Mouse (Mus musculus): ENCODE measurements around the gene Bdkrb2. TPM values are rescaled to one million over a fixed set of nuclear protein-coding genes. Genes with fewer than 3 reads are reported as not detected.
A peak's percentile ranks its signal among the peaks of the same experiment; 100 is the strongest.

The Bdkrb2 gene
- polyA plus RNA-seq, 1 experiment from 2014 or later, result 0.17 TPM

- no peaks in the 10 kb centered on the region for H3K27me3 ChIP-seq (ENCODE audit: control insufficient read depth, insufficient read depth, low read length)
- DNase-seq (ENCODE audit: low spot score), result no peak
- H3K27ac ChIP-seq (ENCODE audit: low read depth, low read length), result no peak overlapping the region
- no peaks in the 10 kb centered on the region for H3K36me3 ChIP-seq (ENCODE audit: control insufficient read depth, insufficient read depth, low read length)
- H3K9ac ChIP-seq (ENCODE audit: low read length), result no peak overlapping the region
- H3K4me2 ChIP-seq (ENCODE audit: low read depth), result no peak overlapping the region
- ATAC-seq (ENCODE audit: insufficient read depth, low FRiP score, low TSS enrichment), result no peak
- WGBS, result 73% methylated on average over 9 of the region's 9 CpGs
- no peak overlapping the region for H3K4me3 ChIP-seq (ENCODE audit: low read depth, low read length)
- H3K4me1 ChIP-seq (ENCODE audit: control insufficient read depth, insufficient read depth, low read length), result peaks cover 3% of the 10 kb centered on the region; the same call in 1 of the 2 replicates
- no peaks in the 10 kb centered on the region for H3K9me3 ChIP-seq (ENCODE audit: control insufficient read depth, low read length)
Measured at GRCm38 (mm10) chr12:105529545-105529944, 33.5 kb upstream of the Bdkrb2 start.

DNA sequence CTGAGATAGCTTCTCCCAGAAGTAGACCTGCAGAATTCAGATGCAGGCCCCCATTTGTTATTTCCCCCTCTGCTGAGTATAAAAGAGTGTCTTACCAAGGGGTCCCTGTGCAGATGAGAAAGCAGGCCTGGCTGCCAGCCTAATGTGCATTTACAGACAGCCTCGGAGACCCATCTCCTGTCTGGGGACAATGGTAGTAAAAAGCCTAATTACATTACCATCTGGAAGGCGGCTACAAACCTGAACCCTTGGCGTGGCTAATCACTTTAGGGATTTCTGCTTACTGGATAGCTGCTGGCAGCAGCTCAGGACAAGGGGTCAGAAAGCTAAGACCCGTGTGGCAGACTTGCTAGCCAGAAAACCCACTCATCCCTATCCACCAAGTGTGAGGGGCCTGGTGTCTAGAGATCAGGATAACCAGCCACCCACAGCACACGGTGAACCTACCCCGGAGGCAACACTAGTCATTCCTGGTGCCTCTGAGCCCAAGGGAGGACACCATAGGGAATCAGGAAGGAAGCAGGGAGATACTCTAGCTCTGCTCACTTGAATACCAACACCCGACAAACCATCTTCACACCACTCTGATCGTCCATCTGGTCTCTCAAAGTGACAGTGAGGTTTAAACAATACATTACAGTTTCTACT, 31.2 kb upstream of the Bdkrb2 start:
- Histone ChIP-seq H3K36me3 (ENCODE audit: control insufficient read depth, insufficient read depth, low read length) (no peaks in the 10 kb centered on the region), H3K4me1 (ENCODE audit: control insufficient read depth, insufficient read depth, low read length) (peaks cover 3% of the 10 kb centered on the region; the same call in 1 of the 2 replicates), H3K4me2 (ENCODE audit: low read depth) (no peak overlapping the region), H3K9ac (ENCODE audit: low read length) (0 out of 2 replicates have a peak overlapping the region, but pooled peaks have one; percentile 12), H3K4me3 (ENCODE audit: low read depth, low read length) (no peak overlapping the region), H3K27me3 (ENCODE audit: control insufficient read depth, insufficient read depth, low read length) (no peaks in the 10 kb centered on the region), H3K9me3 (ENCODE audit: control insufficient read depth, low read length) (no peaks in the 10 kb centered on the region), H3K27ac (ENCODE audit: low read depth, low read length) (0 out of 2 replicates have a peak overlapping the region, but pooled peaks have one; percentile 20)
- DNase-seq (ENCODE audit: low spot score) (no peak), ATAC-seq (ENCODE audit: insufficient read depth, low FRiP score, low TSS enrichment) (no peak)
- 25% methylated on average over 8 of the region's 8 CpGs for WGBS

GRCm38 (mm10) chr12:105534842-105535241, 28.2 kb upstream of the Bdkrb2 start:
- DNase-seq (ENCODE audit: low spot score) (no peak), ATAC-seq (ENCODE audit: insufficient read depth, low FRiP score, low TSS enrichment) (no peak)
- H3K4me1 ChIP-seq (ENCODE audit: control insufficient read depth, insufficient read depth, low read length), result peaks cover 3% of the 10 kb centered on the region; the same call in 1 of the 2 replicates
- no peaks in the 10 kb centered on the region for H3K36me3 ChIP-seq (ENCODE audit: control insufficient read depth, insufficient read depth, low read length)
- no peaks in the 10 kb centered on the region for H3K27me3 ChIP-seq (ENCODE audit: control insufficient read depth, insufficient read depth, low read length)
- H3K4me3 ChIP-seq (ENCODE audit: low read depth, low read length), result no peak overlapping the region
- no peak overlapping the region for H3K4me2 ChIP-seq (ENCODE audit: low read depth)
- H3K27ac ChIP-seq (ENCODE audit: low read depth, low read length), result no peak overlapping the region
- no peak overlapping the region for H3K9ac ChIP-seq (ENCODE audit: low read length)
- H3K9me3 ChIP-seq (ENCODE audit: control insufficient read depth, low read length), result 0 out of 2 replicates have a peak, but pooled peaks cover 3% of the 10 kb centered on the region
- WGBS, result 94% methylated on average over 4 of the region's 4 CpGs

- ATAC-seq (ENCODE audit: insufficient read depth, low FRiP score, low TSS enrichment) (no peak), DNase-seq (ENCODE audit: low spot score) (no peak)
- Histone ChIP-seq H3K4me3 (ENCODE audit: low read depth, low read length) (no peak overlapping the region), H3K4me2 (ENCODE audit: low read depth) (no peak overlapping the region), H3K9me3 (ENCODE audit: control insufficient read depth, low read length) (0 out of 2 replicates have a peak, but pooled peaks cover 3% of the 10 kb centered on the region), H3K27me3 (ENCODE audit: control insufficient read depth, insufficient read depth, low read length) (no peaks in the 10 kb centered on the region), H3K36me3 (ENCODE audit: control insufficient read depth, insufficient read depth, low read length) (no peaks in the 10 kb centered on the region), H3K9ac (ENCODE audit: low read length) (no peak overlapping the region), H3K4me1 (ENCODE audit: control insufficient read depth, insufficient read depth, low read length) (peaks cover 3% of the 10 kb centered on the region; the same call in 1 of the 2 replicates), H3K27ac (ENCODE audit: low read depth, low read length) (no peak overlapping the region)
- WGBS, result 73% methylated on average over 13 of the region's 13 CpGs
Measured at GRCm38 (mm10) chr12:105535968-105536760, 26.9 kb upstream of the Bdkrb2 start.

- Histone ChIP-seq H3K27me3 (ENCODE audit: control insufficient read depth, insufficient read depth, low read length) (no peaks in the 10 kb centered on the region), H3K4me3 (ENCODE audit: low read depth, low read length) (no peak overlapping the region), H3K36me3 (ENCODE audit: control insufficient read depth, insufficient read depth, low read length) (no peaks in the 10 kb centered on the region), H3K4me2 (ENCODE audit: low read depth) (no peak overlapping the region), H3K27ac (ENCODE audit: low read depth, low read length) (no peak overlapping the region), H3K4me1 (ENCODE audit: control insufficient read depth, insufficient read depth, low read length) (no peaks in the 10 kb centered on the region), H3K9ac (ENCODE audit: low read length) (no peak overlapping the region), H3K9me3 (ENCODE audit: control insufficient read depth, low read length) (0 out of 2 replicates have a peak, but pooled peaks cover 3% of the 10 kb centered on the region)
- no peak for DNase-seq (ENCODE audit: low spot score)
- no peak for ATAC-seq (ENCODE audit: insufficient read depth, low FRiP score, low TSS enrichment)
- WGBS, result 57% methylated on average over 5 of the region's 5 CpGs
Measured at GRCm38 (mm10) chr12:105537162-105537561, 25.9 kb upstream of the Bdkrb2 start.

DNA sequence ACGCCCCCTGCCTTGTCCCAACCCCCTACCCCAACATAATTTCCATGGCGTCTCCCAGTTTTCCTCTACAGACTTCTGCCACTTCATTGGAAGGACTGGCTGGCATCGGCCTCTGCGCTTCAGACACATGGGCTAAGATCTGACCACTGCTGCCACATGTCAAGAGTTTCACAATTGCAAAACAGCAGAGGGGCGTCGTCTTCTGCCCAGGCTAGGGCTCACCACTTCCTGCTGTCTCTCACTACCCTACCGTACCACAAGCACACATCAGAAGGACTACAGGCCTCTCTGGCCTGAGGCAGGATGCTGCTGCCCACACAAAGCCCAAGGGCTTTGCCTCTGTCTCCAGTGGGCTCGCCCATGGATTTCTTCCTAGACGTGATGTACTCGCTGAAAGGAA, 23.4 kb upstream of the Bdkrb2 start:
- Histone ChIP-seq H3K4me1 (ENCODE audit: control insufficient read depth, insufficient read depth, low read length) (no peaks in the 10 kb centered on the region), H3K36me3 (ENCODE audit: control insufficient read depth, insufficient read depth, low read length) (no peaks in the 10 kb centered on the region), H3K27ac (ENCODE audit: low read depth, low read length) (no peak overlapping the region), H3K4me2 (ENCODE audit: low read depth) (no peak overlapping the region), H3K9me3 (ENCODE audit: control insufficient read depth, low read length) (0 out of 2 replicates have a peak, but pooled peaks cover 3% of the 10 kb centered on the region), H3K9ac (ENCODE audit: low read length) (no peak overlapping the region), H3K27me3 (ENCODE audit: control insufficient read depth, insufficient read depth, low read length) (no peaks in the 10 kb centered on the region), H3K4me3 (ENCODE audit: low read depth, low read length) (no peak overlapping the region)
- 93% methylated on average over 10 of the region's 10 CpGs for WGBS
- ATAC-seq (ENCODE audit: insufficient read depth, low FRiP score, low TSS enrichment), result no peak
- no peak for DNase-seq (ENCODE audit: low spot score)

GRCm38 (mm10) chr12:105541590-105542402, 21.2 kb upstream of the Bdkrb2 start:
- H3K4me1 ChIP-seq (ENCODE audit: control insufficient read depth, insufficient read depth, low read length), result no peaks in the 10 kb centered on the region; the same call in 1 of the 2 replicates
- no peak overlapping the region for H3K4me2 ChIP-seq (ENCODE audit: low read depth)
- WGBS, result 73% methylated on average over 12 of the region's 12 CpGs
- DNase-seq (ENCODE audit: low spot score) (no peak), ATAC-seq (ENCODE audit: insufficient read depth, low FRiP score, low TSS enrichment) (no peak)
- H3K9me3 ChIP-seq (ENCODE audit: control insufficient read depth, low read length), result 0 out of 2 replicates have a peak, but pooled peaks cover 3% of the 10 kb centered on the region
- no peak overlapping the region for H3K9ac ChIP-seq (ENCODE audit: low read length)
- H3K27me3 ChIP-seq (ENCODE audit: control insufficient read depth, insufficient read depth, low read length), result no peaks in the 10 kb centered on the region
- no peaks in the 10 kb centered on the region for H3K36me3 ChIP-seq (ENCODE audit: control insufficient read depth, insufficient read depth, low read length)
- H3K4me3 ChIP-seq (ENCODE audit: low read depth, low read length), result no peak overlapping the region
- H3K27ac ChIP-seq (ENCODE audit: low read depth, low read length), result no peak overlapping the region

DNA sequence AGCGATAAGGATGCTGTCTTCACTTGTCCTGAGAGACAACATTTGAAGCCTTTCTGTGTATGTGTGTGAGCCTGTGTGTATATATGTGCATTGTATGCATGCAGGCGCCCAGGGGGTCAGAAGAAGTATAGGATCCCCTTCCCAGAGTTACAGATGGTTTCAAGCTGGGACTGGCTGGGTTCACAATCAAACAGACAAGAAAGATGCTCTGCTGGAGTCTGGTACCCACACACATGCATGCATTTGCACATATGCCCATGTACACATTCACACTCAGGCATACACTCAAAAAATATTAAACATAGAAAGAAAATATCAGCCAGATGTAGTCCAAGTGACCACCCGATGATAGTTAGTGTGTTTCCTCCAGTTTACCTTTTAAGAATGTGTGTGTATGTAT, 20.5 kb upstream of the Bdkrb2 start:
- Histone ChIP-seq H3K27me3 (ENCODE audit: control insufficient read depth, insufficient read depth, low read length) (no peaks in the 10 kb centered on the region), H3K36me3 (ENCODE audit: control insufficient read depth, insufficient read depth, low read length) (no peaks in the 10 kb centered on the region), H3K9ac (ENCODE audit: low read length) (no peak overlapping the region), H3K4me1 (ENCODE audit: control insufficient read depth, insufficient read depth, low read length) (no peaks in the 10 kb centered on the region; the same call in 1 of the 2 replicates), H3K4me2 (ENCODE audit: low read depth) (no peak overlapping the region), H3K4me3 (ENCODE audit: low read depth, low read length) (no peak overlapping the region), H3K27ac (ENCODE audit: low read depth, low read length) (no peak overlapping the region), H3K9me3 (ENCODE audit: control insufficient read depth, low read length) (0 out of 2 replicates have a peak, but pooled peaks cover 3% of the 10 kb centered on the region)
- ATAC-seq (ENCODE audit: insufficient read depth, low FRiP score, low TSS enrichment) (no peak), DNase-seq (ENCODE audit: low spot score) (no peak)
- 93% methylated on average over 3 of the region's 3 CpGs for WGBS

Measured in neural tube, embryonic 11.5 days (tissue).